Mouse (Mus musculus): ENCODE measurements around the gene Gpr183. TPM values are rescaled to one million over a fixed set of nuclear protein-coding genes. Genes with fewer than 3 reads are reported as not detected.

The Gpr183 gene
- polyA plus RNA-seq, 1 experiment, result 0.02 TPM

DNA sequence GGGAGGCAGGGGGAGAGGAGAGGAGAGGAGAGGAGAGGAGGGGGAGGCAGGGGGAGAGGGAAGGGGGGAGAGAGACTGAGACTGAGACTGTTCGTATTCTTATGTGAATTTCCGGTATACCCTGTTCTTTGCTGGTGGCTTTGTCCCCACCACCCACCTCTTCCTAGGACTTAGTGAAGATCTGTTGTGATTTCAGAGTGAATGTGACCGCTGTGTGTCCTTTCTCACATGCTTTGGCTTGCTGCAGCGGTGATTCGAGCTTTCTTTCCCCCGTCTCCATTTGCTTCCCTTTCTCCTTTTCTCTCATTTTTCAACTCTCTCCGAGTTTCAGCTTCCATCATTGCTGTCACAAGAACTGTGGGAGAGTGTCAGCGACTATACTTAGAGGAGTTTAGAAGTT is 18.3 kb downstream of the Gpr183 start:
- H3K27me3 ChIP-seq (ENCODE audit: control insufficient read depth), result no peaks in the 10 kb centered on the region
- TF ChIP-seq TAL1 (IDR thresholded peaks at IDR 0.05; ENCODE audit: low read length) (no peak), GATA1 (IDR thresholded peaks at IDR 0.05; ENCODE audit: low read length) (no peak)
- H3K4me3 ChIP-seq (replicated peaks), result no peak overlapping the region
- peaks cover 5% of the 10 kb centered on the region for H3K4me1 ChIP-seq (ENCODE audit: control insufficient read depth)
- H3K9me3 ChIP-seq (ENCODE audit: control insufficient read depth, low read length), result no peaks in the 10 kb centered on the region
- H3K36me3 ChIP-seq (ENCODE audit: control insufficient read depth), result no peaks in the 10 kb centered on the region

- H3K4me3 ChIP-seq (replicated peaks), result no peak overlapping the region
- TF ChIP-seq TAL1 (IDR thresholded peaks at IDR 0.05; ENCODE audit: low read length), result no peak
- TF ChIP-seq GATA1 (IDR thresholded peaks at IDR 0.05; ENCODE audit: low read length), result no peak
- no peaks in the 10 kb centered on the region for H3K27me3 ChIP-seq (ENCODE audit: control insufficient read depth)
- no peaks in the 10 kb centered on the region for H3K36me3 ChIP-seq (ENCODE audit: control insufficient read depth)
- no peaks in the 10 kb centered on the region for H3K4me1 ChIP-seq (ENCODE audit: control insufficient read depth)
- H3K9me3 ChIP-seq (ENCODE audit: control insufficient read depth, low read length), result no peaks in the 10 kb centered on the region
Measured at GRCm38 (mm10) chr14:121946131-121946530, 18.9 kb downstream of the Gpr183 start.

DNA sequence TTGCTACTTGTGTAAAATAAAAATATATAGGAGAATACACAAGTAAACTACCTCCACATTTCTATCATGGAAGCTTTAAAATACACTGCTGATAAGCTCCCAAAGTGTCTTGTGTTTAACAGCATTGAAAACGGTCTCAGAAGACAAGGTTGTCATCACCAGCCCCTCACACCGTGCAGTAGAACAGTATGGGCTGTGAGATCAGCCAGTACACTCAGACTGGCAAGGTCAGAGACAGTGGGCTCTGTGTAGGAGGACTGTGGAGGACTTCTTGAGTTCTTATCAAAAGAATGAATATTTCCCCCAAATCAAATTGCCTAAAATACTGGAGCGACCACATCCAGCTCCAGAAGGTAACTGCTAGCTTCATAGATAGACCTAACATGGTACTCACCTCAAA is 25.4 kb downstream of the Gpr183 start:
- H3K36me3 ChIP-seq (ENCODE audit: control insufficient read depth), result no peaks in the 10 kb centered on the region; the same call in 1 of the 2 replicates
- no peaks in the 10 kb centered on the region for H3K27me3 ChIP-seq (ENCODE audit: control insufficient read depth)
- no peaks in the 10 kb centered on the region for H3K9me3 ChIP-seq (ENCODE audit: control insufficient read depth, low read length)
- no peak overlapping the region for H3K4me3 ChIP-seq (replicated peaks)
- H3K4me1 ChIP-seq (ENCODE audit: control insufficient read depth), result no peaks in the 10 kb centered on the region
- no peak for TF ChIP-seq GATA1 (IDR thresholded peaks at IDR 0.05; ENCODE audit: low read length)
- no peak for TF ChIP-seq TAL1 (IDR thresholded peaks at IDR 0.05; ENCODE audit: low read length)

GRCm38 (mm10) chr14:121938256-121939191 is 26.5 kb downstream of the Gpr183 start:
- Histone ChIP-seq H3K9me3 (ENCODE audit: control insufficient read depth, low read length) (no peaks in the 10 kb centered on the region), H3K27me3 (ENCODE audit: control insufficient read depth) (no peaks in the 10 kb centered on the region), H3K4me3 (replicated peaks) (no peak overlapping the region), H3K4me1 (ENCODE audit: control insufficient read depth) (no peaks in the 10 kb centered on the region), H3K36me3 (ENCODE audit: control insufficient read depth) (peaks cover 7% of the 10 kb centered on the region)
- TF ChIP-seq GATA1 (IDR thresholded peaks at IDR 0.05; ENCODE audit: low read length) (no peak), TAL1 (IDR thresholded peaks at IDR 0.05; ENCODE audit: low read length) (no peak)

DNA sequence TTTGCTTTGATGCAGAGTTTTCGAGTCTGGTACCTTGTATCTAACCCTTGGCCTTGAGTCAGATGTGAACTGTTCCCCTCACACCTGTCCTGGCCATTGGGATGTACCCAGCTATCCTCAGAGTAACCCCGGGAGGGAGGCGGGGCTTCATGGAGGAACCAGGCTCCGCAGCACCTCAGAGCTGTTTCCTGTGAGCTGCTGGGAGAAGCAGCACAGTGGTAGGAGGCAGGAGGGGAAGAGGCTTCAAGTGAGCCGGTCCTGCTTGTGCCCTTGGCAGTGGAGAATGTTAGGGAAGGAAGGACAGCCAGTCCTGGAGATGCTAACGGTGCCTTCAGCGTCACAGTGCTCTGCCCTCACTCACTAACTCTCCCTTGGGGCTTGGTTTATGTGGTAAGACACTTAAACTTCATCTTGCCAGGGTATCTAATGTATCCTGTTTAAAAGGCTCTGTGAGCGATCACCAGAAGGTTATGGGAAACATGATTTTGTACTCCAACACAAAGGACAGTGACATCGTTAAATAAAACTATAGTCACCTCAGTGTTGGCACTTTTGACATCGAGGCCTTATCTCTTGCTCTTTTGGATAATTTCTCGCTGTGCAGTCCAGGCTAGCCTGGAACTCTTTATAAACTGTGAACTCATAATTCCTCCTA is 27.3 kb downstream of the Gpr183 start:
- H3K9me3 ChIP-seq (ENCODE audit: control insufficient read depth, low read length), result no peaks in the 10 kb centered on the region
- TF ChIP-seq GATA1 (IDR thresholded peaks at IDR 0.05; ENCODE audit: low read length) (no peak), TAL1 (IDR thresholded peaks at IDR 0.05; ENCODE audit: low read length) (no peak)
- peaks cover 7% of the 10 kb centered on the region for H3K36me3 ChIP-seq (ENCODE audit: control insufficient read depth)
- no peaks in the 10 kb centered on the region for H3K4me1 ChIP-seq (ENCODE audit: control insufficient read depth)
- H3K4me3 ChIP-seq (replicated peaks), result no peak overlapping the region
- H3K27me3 ChIP-seq (ENCODE audit: control insufficient read depth), result no peaks in the 10 kb centered on the region

- H3K4me3 ChIP-seq (replicated peaks), result no peak overlapping the region
- no peaks in the 10 kb centered on the region for H3K27me3 ChIP-seq (ENCODE audit: control insufficient read depth)
- peaks cover 7% of the 10 kb centered on the region for H3K36me3 ChIP-seq (ENCODE audit: control insufficient read depth)
- H3K9me3 ChIP-seq (ENCODE audit: control insufficient read depth, low read length), result no peaks in the 10 kb centered on the region
- no peak for TF ChIP-seq TAL1 (IDR thresholded peaks at IDR 0.05; ENCODE audit: low read length)
- TF ChIP-seq GATA1 (IDR thresholded peaks at IDR 0.05; ENCODE audit: low read length), result no peak
- H3K4me1 ChIP-seq (ENCODE audit: control insufficient read depth), result no peaks in the 10 kb centered on the region
Measured at GRCm38 (mm10) chr14:121936856-121937255, 28.1 kb downstream of the Gpr183 start.

DNA sequence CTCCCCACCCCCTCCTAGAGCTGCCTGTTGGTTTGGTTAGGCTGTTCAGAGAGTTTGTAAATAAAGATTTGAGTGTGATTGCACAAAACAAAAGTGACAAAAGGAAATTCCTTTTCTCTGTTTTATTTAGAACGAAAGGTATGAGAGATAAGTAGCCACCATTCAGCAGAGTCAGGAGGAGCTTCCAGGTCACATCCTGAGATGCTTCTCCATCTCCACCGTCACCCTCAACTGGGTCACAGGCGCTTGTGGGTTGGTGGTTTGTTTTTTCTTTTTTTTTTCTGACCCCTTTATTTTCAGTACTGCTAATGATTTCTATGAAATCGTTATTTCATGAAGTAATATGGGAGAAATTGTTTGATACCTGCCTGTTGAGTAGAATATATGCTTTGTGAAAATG is 28.6 kb downstream of the Gpr183 start:
- peaks cover 7% of the 10 kb centered on the region for H3K36me3 ChIP-seq (ENCODE audit: control insufficient read depth)
- no peaks in the 10 kb centered on the region for H3K27me3 ChIP-seq (ENCODE audit: control insufficient read depth)
- H3K4me1 ChIP-seq (ENCODE audit: control insufficient read depth), result peaks cover 3% of the 10 kb centered on the region; the same call in 1 of the 2 replicates
- no peak overlapping the region for H3K4me3 ChIP-seq (replicated peaks)
- H3K9me3 ChIP-seq (ENCODE audit: control insufficient read depth, low read length), result no peaks in the 10 kb centered on the region
- TF ChIP-seq GATA1 (IDR thresholded peaks at IDR 0.05; ENCODE audit: low read length) (no peak), TAL1 (IDR thresholded peaks at IDR 0.05; ENCODE audit: low read length) (no peak)

- TF ChIP-seq GATA1 (IDR thresholded peaks at IDR 0.05; ENCODE audit: low read length) (no peak), TAL1 (IDR thresholded peaks at IDR 0.05; ENCODE audit: low read length) (no peak)
- H3K4me3 ChIP-seq (replicated peaks), result no peak overlapping the region
- H3K27me3 ChIP-seq (ENCODE audit: control insufficient read depth), result no peaks in the 10 kb centered on the region
- peaks cover 7% of the 10 kb centered on the region for H3K36me3 ChIP-seq (ENCODE audit: control insufficient read depth)
- peaks cover 8% of the 10 kb centered on the region for H3K4me1 ChIP-seq (ENCODE audit: control insufficient read depth)
- H3K9me3 ChIP-seq (ENCODE audit: control insufficient read depth, low read length), result no peaks in the 10 kb centered on the region
Measured at GRCm38 (mm10) chr14:121934597-121934946, 30.4 kb downstream of the Gpr183 start.

- Histone ChIP-seq H3K9me3 (ENCODE audit: control insufficient read depth, low read length) (no peaks in the 10 kb centered on the region), H3K27me3 (ENCODE audit: control insufficient read depth) (no peaks in the 10 kb centered on the region), H3K4me1 (ENCODE audit: control insufficient read depth) (peaks cover 13% of the 10 kb centered on the region), H3K4me3 (replicated peaks) (no peak overlapping the region), H3K36me3 (ENCODE audit: control insufficient read depth) (peaks cover 7% of the 10 kb centered on the region)
- no peak for TF ChIP-seq GATA1 (IDR thresholded peaks at IDR 0.05; ENCODE audit: low read length)
- no peak for TF ChIP-seq TAL1 (IDR thresholded peaks at IDR 0.05; ENCODE audit: low read length)
Measured at GRCm38 (mm10) chr14:121933906-121934596, 30.9 kb downstream of the Gpr183 start.

All from erythroblast, embryonic 14.5 days (primary cell).